Mouse (Mus musculus) heart, adult 9 months (tissue): ENCODE results near the gene Nid1.
"Not testable (repeated sequence)": the region's sequence is repeated elsewhere in the genome, so short reads cannot be mapped to it uniquely, and the experiment has no call there.

Experiments
- DNase-seq, 2 experiments: peaks; one replicate each; pipeline ENCODE4 v3.0.0; 2022; ENCODE audit warnings: low spot score in 2 of 2

The Nid1 gene

DNA sequence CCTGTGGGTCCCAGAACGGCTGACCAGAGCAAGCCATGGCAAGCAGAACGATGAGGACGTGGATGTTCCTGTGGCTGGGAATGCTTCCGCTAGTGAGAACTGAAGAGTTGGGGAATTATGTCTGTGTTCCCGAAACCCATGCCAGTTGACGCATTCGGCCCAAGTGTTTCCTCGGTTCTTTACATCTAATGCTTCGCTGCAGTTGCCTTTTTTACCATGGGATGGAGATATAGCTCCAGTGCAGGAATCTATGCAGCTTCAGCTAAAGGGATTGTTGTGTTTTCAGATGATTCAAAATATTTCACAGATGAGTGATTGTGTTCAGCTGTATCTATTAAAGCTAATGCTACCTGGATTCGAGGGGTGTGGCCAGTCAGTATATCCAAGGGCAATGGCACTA, 105.7 kb downstream of the Nid1 start:
- not testable (repeated sequence) for DNase-seq

DNA sequence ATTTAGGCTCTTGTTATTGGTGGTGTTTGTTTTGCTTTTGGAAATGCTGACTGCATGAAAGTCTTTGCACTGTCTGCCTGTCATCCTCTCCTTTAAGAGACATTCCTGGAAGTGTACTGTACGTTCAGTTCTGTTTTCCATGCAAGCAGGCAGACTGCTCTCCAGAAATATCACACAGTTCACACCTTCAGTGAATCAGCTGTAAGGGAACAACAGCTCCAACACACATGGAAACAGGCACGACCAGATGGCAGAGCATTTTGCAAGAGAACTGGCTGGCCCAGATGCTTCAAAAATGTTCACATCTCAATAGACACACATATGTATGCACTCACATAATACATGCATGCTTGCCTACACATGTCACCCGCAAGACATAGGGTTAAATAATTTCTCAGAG, 109.4 kb downstream of the Nid1 start:
- no peak for DNase-seq

DNA sequence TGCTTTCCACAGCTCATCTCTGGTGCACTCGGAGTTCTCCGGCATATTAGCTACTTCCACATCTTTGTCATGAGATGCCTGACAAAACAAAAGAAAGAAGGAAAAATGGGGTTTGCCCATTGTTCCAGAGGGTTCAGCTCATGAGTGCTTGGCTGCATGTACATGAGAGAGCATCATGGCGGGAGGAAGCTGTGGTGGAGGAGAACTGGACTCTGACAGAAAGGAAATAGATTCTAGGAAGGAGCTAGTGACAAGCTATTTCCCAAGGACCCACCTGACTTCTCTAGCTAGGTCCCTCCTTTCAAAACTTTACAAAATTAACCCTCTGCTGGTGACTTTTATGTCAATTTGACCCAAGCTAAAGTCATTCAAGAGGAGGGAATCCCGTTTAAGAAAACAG, 110.5 kb downstream of the Nid1 start:
- no peak for DNase-seq

DNA sequence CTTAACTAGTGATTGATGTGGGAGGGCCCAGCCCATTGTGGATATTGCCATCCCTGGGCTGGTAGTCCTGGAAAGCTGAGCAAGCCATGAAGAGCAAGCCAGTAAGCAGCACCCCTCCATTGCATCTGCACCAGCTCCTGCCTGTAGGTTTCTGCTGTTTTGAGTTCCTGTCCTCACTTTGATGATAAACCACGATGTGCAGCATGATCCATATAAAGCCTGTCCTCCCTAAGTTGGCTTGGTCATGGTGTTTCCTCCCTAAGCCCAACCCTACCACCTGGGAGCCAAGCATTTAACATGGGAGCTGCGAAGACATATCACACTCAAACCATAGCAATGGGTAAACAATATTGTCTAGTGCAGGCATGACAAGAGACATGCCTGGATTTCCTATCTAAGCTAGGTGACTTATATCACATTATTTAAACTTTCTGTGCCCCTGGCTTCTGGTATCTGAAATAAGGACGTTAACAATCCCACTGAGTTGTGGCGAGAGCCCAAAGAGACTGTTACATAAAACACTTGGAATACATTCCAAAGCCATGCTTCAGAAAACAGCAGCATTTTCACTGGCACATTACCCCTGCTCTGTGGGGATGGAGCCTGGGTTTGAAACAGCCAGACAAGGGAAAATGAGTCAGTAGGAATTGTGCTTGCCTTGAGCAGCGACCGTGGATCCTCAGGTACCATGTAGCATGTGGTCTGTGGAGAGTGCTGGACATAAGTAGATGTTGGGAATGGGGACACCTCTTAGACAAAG, 111.3 kb downstream of the Nid1 start:
- no peak for DNase-seq

DNA sequence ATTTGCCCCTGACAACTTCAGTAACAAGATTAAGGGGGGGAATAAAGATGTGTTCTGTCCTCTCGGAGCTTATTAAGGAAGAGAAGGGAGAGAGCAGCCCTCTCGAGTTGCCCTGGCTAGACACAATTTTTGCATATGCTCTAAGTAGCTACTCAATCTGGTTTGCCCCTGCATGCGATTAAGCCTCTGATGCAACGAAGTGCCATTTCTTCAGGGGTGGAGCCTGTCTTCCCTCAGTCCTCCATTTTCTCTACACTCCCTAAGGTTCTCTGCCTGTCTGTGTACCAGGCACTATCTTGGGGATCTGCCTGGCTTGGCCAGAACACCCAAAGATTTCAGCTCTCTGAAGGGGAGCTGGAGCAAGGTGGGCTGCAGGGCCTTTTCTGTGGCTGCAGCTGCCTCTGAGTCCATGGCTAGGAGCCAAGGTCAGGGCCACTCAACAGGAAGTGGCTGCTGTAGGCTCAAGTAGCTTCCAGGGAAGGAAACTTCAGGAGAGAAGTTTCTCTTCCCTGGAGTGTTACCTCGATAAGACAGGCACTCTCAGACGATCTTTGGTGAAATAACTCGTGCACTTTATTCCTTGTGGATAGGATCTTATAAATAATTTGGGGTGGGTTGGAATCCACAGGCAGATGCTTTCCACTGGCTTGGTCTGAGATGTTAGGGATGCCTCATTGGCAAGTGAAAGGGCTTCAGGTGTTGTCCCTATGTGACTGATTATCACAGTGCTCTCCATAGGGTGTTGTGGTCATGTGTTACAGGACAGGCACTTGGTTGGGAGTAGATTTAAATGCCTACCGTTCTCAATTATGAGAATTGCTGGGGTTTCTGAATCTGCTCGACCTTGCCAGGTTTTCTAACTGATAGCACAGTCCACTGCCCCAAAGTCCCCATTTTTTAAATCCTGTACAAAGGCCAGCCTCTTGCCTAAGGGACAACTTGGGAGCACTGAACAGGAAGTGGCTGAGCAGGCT, 112.6 kb downstream of the Nid1 start:
- no peak for DNase-seq

DNA sequence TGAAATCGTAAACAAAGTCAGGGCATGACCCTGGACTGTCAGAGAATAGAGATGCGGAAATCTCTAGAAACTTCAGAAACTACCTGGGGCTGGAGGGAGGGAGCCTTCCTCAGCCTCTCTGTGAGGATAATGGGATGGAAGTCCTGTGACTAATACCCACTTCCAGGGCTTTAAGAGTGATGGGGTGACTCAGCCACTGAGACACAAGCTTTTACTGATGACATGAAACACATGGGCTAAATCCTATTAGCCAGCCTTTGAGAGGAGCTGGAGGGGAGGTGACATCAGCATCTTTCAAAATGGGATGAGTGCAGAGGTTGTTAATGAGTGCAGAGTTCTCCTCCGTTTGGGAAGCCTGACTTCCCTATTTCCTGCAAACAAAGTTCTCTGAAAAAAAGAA, 114.7 kb downstream of the Nid1 start:
- DNase-seq, result no peak

DNA sequence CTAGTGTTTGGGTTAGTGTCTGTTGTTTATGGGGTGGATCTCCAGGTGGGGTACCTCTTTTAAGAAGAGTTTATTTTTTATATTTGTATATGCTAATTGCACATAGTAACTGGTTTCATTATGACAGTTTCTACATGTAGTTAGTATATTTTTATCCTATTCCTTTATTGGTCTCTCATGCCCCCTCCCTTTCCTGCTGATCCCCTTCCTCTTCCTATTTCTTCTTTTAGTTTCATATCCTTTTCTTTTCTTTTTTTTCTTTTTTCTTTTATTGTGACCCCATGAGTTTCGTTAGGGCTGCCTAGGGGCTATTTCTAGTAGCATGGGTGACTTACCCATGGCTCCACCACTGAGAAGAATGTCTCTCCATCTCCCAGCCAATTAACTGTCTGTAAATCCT, 116.3 kb downstream of the Nid1 start:
- DNase-seq, result no peak

DNA sequence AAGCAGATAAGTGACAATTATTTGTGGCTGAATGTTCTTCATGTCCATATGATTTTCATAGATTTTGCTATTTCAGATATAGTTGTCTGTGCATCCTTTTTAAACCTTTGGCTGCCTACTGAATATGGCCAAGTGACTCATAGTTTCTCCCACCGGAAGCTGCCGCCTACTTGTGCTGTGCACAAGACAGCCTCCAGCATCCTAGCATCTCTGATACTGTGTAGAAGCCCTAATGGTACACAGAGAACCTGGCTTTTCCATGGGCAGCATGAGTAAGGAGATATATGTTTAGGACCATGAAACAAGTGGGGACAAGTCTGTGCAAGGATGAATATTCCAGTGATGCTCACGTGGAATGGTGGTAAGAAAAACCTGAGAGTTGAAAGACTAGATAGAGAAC, 117.8 kb downstream of the Nid1 start:
- no peak for DNase-seq

DNA sequence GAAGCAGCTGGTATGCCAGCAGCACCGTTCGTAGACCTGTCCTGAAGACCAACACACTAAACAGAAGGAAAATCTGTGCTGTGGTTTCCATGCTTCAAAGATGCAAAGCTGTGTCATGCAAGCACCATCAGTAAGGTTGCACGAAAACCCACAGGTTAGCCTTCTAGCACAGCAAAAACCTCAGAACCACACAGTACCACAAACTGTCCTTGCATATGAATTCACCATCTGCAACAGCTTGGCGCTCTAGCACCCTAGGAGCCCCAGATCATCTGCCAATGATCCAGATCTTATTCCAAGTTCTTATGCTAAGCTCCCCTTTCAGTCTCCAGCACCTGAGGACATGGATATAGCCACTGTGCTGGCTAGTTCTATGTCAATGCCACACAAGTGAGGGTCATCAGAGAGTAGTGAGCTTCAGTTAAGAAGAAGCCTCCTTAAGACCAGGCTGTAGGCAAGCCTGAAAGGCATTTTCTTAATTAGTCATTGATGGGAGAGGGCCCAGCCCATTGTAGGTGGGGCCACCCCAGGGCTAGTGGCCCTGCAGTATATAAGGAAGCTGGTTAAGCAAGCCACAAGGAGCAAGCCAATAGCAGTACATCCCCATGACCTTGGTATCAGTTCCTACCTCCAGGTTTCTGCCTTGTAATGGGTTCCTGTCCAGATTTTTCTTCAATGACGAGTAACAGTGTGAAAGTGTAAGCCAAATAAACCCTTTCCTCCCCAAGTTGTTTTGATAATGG, 119.8 kb downstream of the Nid1 start:
- no peak for DNase-seq

DNA sequence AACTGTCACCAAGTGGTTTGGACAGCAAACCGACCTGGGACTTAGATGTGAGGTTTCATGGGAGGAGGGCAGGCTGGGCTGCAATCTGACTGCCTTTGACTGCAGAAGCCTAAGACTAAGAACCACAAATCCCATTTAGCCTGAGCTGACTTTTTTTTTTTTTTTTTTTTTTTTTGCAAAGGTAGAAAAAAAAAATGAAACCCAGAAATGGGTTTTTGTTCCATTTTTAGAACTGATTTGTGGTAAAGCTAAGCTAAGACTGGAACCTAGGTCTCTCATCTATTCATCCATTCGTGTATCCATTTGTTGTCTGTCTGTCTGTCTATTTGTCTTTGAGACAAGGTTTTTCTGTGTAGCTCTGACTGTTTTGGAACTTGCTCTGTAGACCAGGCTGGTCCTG, 120.9 kb downstream of the Nid1 start:
- no peak for DNase-seq

DNA sequence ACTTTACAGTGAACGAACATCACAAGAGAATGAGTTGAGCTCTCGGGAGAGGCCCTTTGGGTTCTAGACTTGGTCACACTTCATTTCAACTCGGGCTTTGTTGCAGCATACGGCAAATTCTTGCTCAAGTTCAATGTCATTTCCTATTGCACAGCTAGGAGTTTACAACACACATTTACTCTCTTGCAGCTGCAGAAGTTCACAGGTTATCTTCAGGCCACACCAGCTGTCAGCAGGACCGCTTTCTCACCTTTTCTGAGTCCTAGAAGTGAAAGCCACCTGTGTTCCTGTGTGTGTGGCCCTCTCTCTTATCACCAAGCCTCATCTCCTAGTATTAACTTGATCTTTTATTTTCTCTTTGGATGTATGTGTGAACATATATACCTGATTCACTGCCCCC, 121.5 kb downstream of the Nid1 start:
- DNase-seq, result no peak
